Mouse (Mus musculus): ENCODE results near the gene Gm8439.

Gene Gm8439

GRCm38 (mm10) chr4:120613691-120614329 lies 25.3 kb downstream of the Gm8439 start:
- DNase-seq: peak; percentile 81

GRCm38 (mm10) chr4:120614644-120615043 lies 26.1 kb downstream of the Gm8439 start:
- DNase-seq: no peak

- DNase-seq: no peak
These were observed 27.1 kb downstream of the Gm8439 start for GRCm38 (mm10) chr4:120615528-120616081.

GRCm38 (mm10) chr4:120616199-120617025 lies 27.9 kb downstream of the Gm8439 start:
- DNase-seq: no peak

- DNase-seq: no peak
These were observed 39.2 kb downstream of the Gm8439 start for GRCm38 (mm10) chr4:120627728-120628127.

GRCm38 (mm10) chr4:120630218-120630931 lies 41.8 kb downstream of the Gm8439 start:
- DNase-seq: no peak

- DNase-seq: no peak
These were observed 43.3 kb downstream of the Gm8439 start for GRCm38 (mm10) chr4:120631828-120632227.

GRCm38 (mm10) chr4:120635351-120635750 lies 46.8 kb downstream of the Gm8439 start:
- no peak for DNase-seq

GRCm38 (mm10) chr4:120641946-120642345 lies 53.4 kb downstream of the Gm8439 start:
- no peak for DNase-seq

GRCm38 (mm10) chr4:120643899-120644298 lies 55.4 kb downstream of the Gm8439 start:
- no peak for DNase-seq

- DNase-seq: peak; percentile 42
These were observed 61.0 kb downstream of the Gm8439 start for GRCm38 (mm10) chr4:120649369-120650207.

- no peak for DNase-seq
These were observed 61.7 kb downstream of the Gm8439 start for GRCm38 (mm10) chr4:120650208-120650592.

GRCm38 (mm10) chr4:120655898-120656297 lies 67.4 kb downstream of the Gm8439 start:
- DNase-seq: no peak
